Mouse (Mus musculus): ENCODE results near the gene Rrnad1. TPM values are rescaled to one million over a fixed set of nuclear protein-coding genes. Genes with fewer than 3 reads are reported as not detected.

Rrnad1 gene
- polyA plus RNA-seq (2015; fragmentation: Nextera tagmentation; extraction: Ambion mirVana), result 19.9 and 22.7 TPM in 2 replicates

- WGBS, result under 1% methylated on average over 72 of the region's 78 CpGs
- H3K27me3 ChIP-seq (ENCODE audit: insufficient read depth, low read length), result no peaks in the 10 kb centered on the region
- H3K9me3 ChIP-seq (ENCODE audit: low read length), result no peaks in the 10 kb centered on the region
- peak within 1 kb of the TSS; percentile 86 for H3K4me2 ChIP-seq (replicated peaks; ENCODE audit: low read depth, low read length)
- peak; percentile 98 for ATAC-seq (ENCODE audit: low FRiP score, low TSS enrichment)
- peak within 1 kb of the TSS; percentile 94 for H3K4me3 ChIP-seq (ENCODE audit: low read length)
- peak within 1 kb of the TSS; percentile 84 for H3K9ac ChIP-seq (replicated peaks; ENCODE audit: low read length)
- peak within 1 kb of the TSS; percentile 87 for H3K27ac ChIP-seq (ENCODE audit: low read length)
- H3K36me3 ChIP-seq (ENCODE audit: insufficient read depth, low read length), result peaks cover 37% of the 10 kb centered on the region
- peaks cover 22% of the 10 kb centered on the region for H3K4me1 ChIP-seq (ENCODE audit: insufficient read depth, low read length)
These were observed at the start of gene Rrnad1, which contains the start of gene Isg20l2 for GRCm38 (mm10) chr3:87930078-87930795. Gene Rrnad1, minus strand, starts transcription at chr3:87930717. Gene Isg20l2, plus strand, starts transcription at chr3:87930314.

DNA sequence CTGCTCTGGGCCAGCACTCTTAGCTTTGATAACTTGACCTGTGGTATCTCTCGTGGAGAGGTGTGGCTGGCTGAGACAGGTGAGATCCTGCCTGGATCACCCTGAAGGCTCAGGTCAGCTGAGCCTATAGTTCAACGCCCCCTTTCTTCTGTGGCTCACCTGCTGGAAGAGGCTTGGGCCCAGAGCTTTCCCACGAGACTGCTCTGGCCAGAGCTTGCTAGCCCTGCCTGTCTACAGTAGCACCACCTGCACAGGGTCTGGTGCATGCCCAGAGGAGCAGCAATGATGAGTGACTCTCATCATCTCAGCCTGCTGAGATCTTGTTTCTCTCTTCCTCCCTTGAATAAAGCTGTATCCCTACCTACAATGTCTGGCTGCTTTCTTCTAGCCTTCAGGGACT, 49.6 kb upstream of the Rrnad1 start:
- Histone ChIP-seq H3K4me2 (replicated peaks; ENCODE audit: low read depth, low read length) (peak overlapping the region; percentile 7; the same call in 1 of the 2 replicates), H3K27me3 (ENCODE audit: insufficient read depth, low read length) (no peaks in the 10 kb centered on the region), H3K9me3 (ENCODE audit: low read length) (no peaks in the 10 kb centered on the region), H3K27ac (ENCODE audit: low read length) (peak overlapping the region; percentile 57; the same call in 1 of the 2 replicates), H3K9ac (replicated peaks; ENCODE audit: low read length) (peak overlapping the region; percentile 39; the same call in 1 of the 2 replicates), H3K36me3 (ENCODE audit: insufficient read depth, low read length) (peaks cover 16% of the 10 kb centered on the region), H3K4me3 (ENCODE audit: low read length) (no peak overlapping the region), H3K4me1 (ENCODE audit: insufficient read depth, low read length) (peaks cover 51% of the 10 kb centered on the region)
- WGBS, result 38% methylated on average over 3 of the region's 3 CpGs
- no peak for ATAC-seq (ENCODE audit: low FRiP score, low TSS enrichment)

DNA sequence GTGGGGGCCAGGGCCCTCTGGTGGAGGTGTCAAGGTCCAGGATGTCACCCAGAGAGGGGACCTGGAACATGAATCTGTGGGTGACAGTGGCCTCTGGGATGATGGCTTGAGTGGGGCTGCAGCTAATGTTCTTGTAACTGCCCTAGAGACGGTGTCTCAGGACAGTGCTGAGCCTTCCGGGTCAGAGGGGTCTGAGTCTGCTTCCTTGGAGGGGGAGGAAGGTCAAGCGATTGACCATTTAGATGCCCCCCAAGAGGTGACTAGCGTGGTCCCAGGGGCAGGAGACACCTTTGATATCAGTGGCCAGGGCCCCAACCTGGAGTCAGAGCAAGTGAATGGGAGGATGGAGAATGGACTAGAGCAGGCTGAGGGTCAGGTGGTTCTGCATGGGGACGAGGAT, 49.0 kb upstream of the Rrnad1 start:
- no peaks in the 10 kb centered on the region for H3K9me3 ChIP-seq (ENCODE audit: low read length)

DNA sequence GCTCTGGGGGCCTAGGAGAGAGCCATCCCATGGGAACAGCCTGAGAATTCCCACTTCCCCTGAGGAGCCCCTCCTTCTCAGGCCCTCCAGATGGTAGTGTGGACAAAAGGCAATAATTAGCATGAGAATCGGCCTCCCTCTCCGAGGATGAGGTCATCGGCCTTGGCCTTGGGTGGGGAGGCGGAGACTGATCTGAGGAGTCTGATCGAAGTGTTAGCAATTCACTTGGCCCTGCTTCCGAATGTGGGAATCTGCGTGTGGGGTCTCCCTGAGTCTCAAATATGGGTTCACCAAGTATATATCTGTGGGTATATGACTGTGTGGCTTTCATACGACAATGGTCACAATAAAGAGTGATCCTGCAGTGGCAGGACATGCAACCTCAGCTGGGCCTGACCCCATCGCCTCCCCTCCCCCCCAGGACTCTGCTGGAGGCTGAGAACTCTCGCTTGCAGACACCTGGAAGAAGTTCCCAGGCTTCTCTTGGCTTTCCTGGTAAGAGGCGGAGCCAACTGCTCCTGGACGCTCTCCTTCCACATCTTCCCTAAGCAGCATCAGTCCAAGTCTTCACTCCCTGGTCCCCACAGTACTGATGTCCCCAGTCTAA, 44.0 kb upstream of the Rrnad1 start:
- 41% methylated on average over 12 of the region's 12 CpGs for WGBS
- Histone ChIP-seq H3K27ac (ENCODE audit: low read length) (no peak overlapping the region; the same call in 1 of the 2 replicates), H3K4me2 (replicated peaks; ENCODE audit: low read depth, low read length) (peak overlapping the region; percentile 91), H3K4me3 (ENCODE audit: low read length) (peak overlapping the region; percentile 74), H3K4me1 (ENCODE audit: insufficient read depth, low read length) (peaks cover 45% of the 10 kb centered on the region), H3K9me3 (ENCODE audit: low read length) (no peaks in the 10 kb centered on the region), H3K27me3 (ENCODE audit: insufficient read depth, low read length) (no peaks in the 10 kb centered on the region), H3K36me3 (ENCODE audit: insufficient read depth, low read length) (peaks cover 19% of the 10 kb centered on the region), H3K9ac (replicated peaks; ENCODE audit: low read length) (peak overlapping the region; percentile 85; the same call in 1 of the 2 replicates)
- no peak for ATAC-seq (ENCODE audit: low FRiP score, low TSS enrichment)

More for the DNA sequence above, 49.0 kb upstream of the Rrnad1 start:
- no peak overlapping the region for H3K27ac ChIP-seq (ENCODE audit: low read length)
- H3K4me2 ChIP-seq (replicated peaks; ENCODE audit: low read depth, low read length), result no peak overlapping the region
- H3K27me3 ChIP-seq (ENCODE audit: insufficient read depth, low read length), result no peaks in the 10 kb centered on the region
- peaks cover 53% of the 10 kb centered on the region for H3K4me1 ChIP-seq (ENCODE audit: insufficient read depth, low read length)
- ATAC-seq (ENCODE audit: low FRiP score, low TSS enrichment), result no peak
- no peak overlapping the region for H3K9ac ChIP-seq (replicated peaks; ENCODE audit: low read length)
- no peak overlapping the region for H3K4me3 ChIP-seq (ENCODE audit: low read length)
- peaks cover 19% of the 10 kb centered on the region for H3K36me3 ChIP-seq (ENCODE audit: insufficient read depth, low read length)
- 78% methylated on average over 5 of the region's 5 CpGs for WGBS

- peak overlapping the region; percentile 85 for H3K9ac ChIP-seq (replicated peaks; ENCODE audit: low read length)
- WGBS, result 39% methylated on average over 14 of the region's 14 CpGs
- ATAC-seq (ENCODE audit: low FRiP score, low TSS enrichment), result no peak
These were observed 43.3 kb upstream of the Rrnad1 start for GRCm38 (mm10) chr3:87973593-87974380.

GRCm38 (mm10) chr3:87972776-87973175, 42.3 kb upstream of the Rrnad1 start:
- Histone ChIP-seq H3K9me3 (ENCODE audit: low read length) (no peaks in the 10 kb centered on the region), H3K9ac (replicated peaks; ENCODE audit: low read length) (peak overlapping the region; percentile 85), H3K27ac (ENCODE audit: low read length) (peak overlapping the region; percentile 85), H3K36me3 (ENCODE audit: insufficient read depth, low read length) (peaks cover 18% of the 10 kb centered on the region), H3K4me3 (ENCODE audit: low read length) (peak overlapping the region; percentile 74), H3K4me2 (replicated peaks; ENCODE audit: low read depth, low read length) (peak overlapping the region; percentile 91), H3K27me3 (ENCODE audit: insufficient read depth, low read length) (no peaks in the 10 kb centered on the region), H3K4me1 (ENCODE audit: insufficient read depth, low read length) (peaks cover 45% of the 10 kb centered on the region)
- WGBS, result 17% methylated on average over 5 of the region's 5 CpGs
- ATAC-seq (ENCODE audit: low FRiP score, low TSS enrichment), result peak; percentile 39; the same call in 1 of the 2 replicates

More at GRCm38 (mm10) chr3:87973593-87974380, 43.3 kb upstream of the Rrnad1 start:
- no peaks in the 10 kb centered on the region for H3K9me3 ChIP-seq (ENCODE audit: low read length)
- peak overlapping the region; percentile 91 for H3K4me2 ChIP-seq (replicated peaks; ENCODE audit: low read depth, low read length)
- H3K27ac ChIP-seq (ENCODE audit: low read length), result peak overlapping the region; percentile 30; the same call in 1 of the 2 replicates
- peak overlapping the region; percentile 74 for H3K4me3 ChIP-seq (ENCODE audit: low read length)
- H3K36me3 ChIP-seq (ENCODE audit: insufficient read depth, low read length), result peaks cover 19% of the 10 kb centered on the region
- peaks cover 45% of the 10 kb centered on the region for H3K4me1 ChIP-seq (ENCODE audit: insufficient read depth, low read length)
- no peaks in the 10 kb centered on the region for H3K27me3 ChIP-seq (ENCODE audit: insufficient read depth, low read length)

DNA sequence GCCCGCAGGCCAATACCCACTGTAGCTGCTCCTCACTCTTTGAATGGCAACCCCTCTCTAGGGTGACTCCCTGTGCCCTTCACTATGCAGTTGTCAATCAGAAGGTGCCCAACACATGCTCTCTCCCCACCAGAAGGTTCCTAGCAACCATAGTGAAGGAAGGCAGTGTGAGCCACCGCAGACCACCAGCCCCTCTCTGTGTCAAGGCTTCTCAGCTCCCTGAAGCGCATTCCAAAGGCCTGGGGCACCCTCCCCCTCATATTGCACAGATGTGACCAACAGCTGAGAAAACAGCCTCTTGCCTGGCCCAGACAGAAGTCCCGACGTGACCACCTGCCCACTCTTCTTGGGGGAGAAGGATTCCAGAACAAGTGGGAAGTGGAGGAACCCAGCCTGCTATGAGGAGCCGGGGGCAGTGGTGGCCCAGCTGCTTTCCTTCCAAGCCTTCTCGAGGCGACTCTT, 41.7 kb upstream of the Rrnad1 start:
- ATAC-seq (ENCODE audit: low FRiP score, low TSS enrichment), result peak; percentile 14; the same call in 1 of the 2 replicates
- peak overlapping the region; percentile 74 for H3K4me3 ChIP-seq (ENCODE audit: low read length)

GRCm38 (mm10) chr3:87971489-87972202, 41.1 kb upstream of the Rrnad1 start:
- peak; percentile 8; the same call in 1 of the 2 replicates for ATAC-seq (ENCODE audit: low FRiP score, low TSS enrichment)
- under 1% methylated on average over 59 of the region's 60 CpGs for WGBS
- H3K9ac ChIP-seq (replicated peaks; ENCODE audit: low read length), result peak overlapping the region; percentile 85

More for the DNA sequence above, 41.7 kb upstream of the Rrnad1 start:
- Histone ChIP-seq H3K36me3 (ENCODE audit: insufficient read depth, low read length) (peaks cover 14% of the 10 kb centered on the region), H3K4me2 (replicated peaks; ENCODE audit: low read depth, low read length) (peak overlapping the region; percentile 91), H3K4me1 (ENCODE audit: insufficient read depth, low read length) (peaks cover 45% of the 10 kb centered on the region), H3K9ac (replicated peaks; ENCODE audit: low read length) (peak overlapping the region; percentile 85), H3K27ac (ENCODE audit: low read length) (peak overlapping the region; percentile 85), H3K27me3 (ENCODE audit: insufficient read depth, low read length) (no peaks in the 10 kb centered on the region), H3K9me3 (ENCODE audit: low read length) (no peaks in the 10 kb centered on the region)
- 6% methylated on average over 8 of the region's 8 CpGs for WGBS

More at GRCm38 (mm10) chr3:87971489-87972202, 41.1 kb upstream of the Rrnad1 start:
- peak overlapping the region; percentile 85 for H3K27ac ChIP-seq (ENCODE audit: low read length)
- H3K4me1 ChIP-seq (ENCODE audit: insufficient read depth, low read length), result peaks cover 45% of the 10 kb centered on the region
- no peaks in the 10 kb centered on the region for H3K9me3 ChIP-seq (ENCODE audit: low read length)
- peaks cover 9% of the 10 kb centered on the region for H3K36me3 ChIP-seq (ENCODE audit: insufficient read depth, low read length)
- peak overlapping the region; percentile 91 for H3K4me2 ChIP-seq (replicated peaks; ENCODE audit: low read depth, low read length)
- H3K27me3 ChIP-seq (ENCODE audit: insufficient read depth, low read length), result no peaks in the 10 kb centered on the region
- H3K4me3 ChIP-seq (ENCODE audit: low read length), result peak overlapping the region; percentile 74
